Mouse (Mus musculus): ENCODE measurements around the gene S100a4. TPM values are rescaled to one million over a fixed set of nuclear protein-coding genes. Genes with fewer than 3 reads are reported as not detected.

S100a4 gene
- polyA plus RNA-seq, 1 experiment: 15.5 TPM

DNA sequence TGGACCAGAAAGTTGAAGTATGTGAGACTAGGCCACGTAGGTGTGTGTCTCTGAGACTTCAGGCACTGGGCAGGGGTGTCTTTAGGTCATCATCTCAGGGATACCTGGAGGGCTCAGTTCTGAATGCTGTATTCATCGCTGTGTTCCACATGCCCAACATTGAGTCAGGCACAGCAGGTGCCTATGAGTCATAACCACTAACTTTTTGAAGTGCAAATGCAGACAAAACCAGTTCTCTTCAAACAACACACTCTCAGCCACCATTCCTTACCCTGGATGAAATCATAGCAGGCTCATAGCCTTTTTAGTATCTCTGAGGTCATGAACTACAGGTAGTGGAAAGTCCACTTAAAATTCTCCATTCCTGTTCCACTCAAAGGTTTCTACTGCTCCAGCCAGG lies 25.7 kb downstream of the S100a4 start:
- Histone ChIP-seq H3K9me3 (replicated peaks; ENCODE audit: control insufficient read depth, insufficient read depth, low read length, poor library complexity, severe bottlenecking) (no peaks in the 10 kb centered on the region), H3K4me3 (ENCODE audit: low read depth, low read length) (no peak overlapping the region)

DNA sequence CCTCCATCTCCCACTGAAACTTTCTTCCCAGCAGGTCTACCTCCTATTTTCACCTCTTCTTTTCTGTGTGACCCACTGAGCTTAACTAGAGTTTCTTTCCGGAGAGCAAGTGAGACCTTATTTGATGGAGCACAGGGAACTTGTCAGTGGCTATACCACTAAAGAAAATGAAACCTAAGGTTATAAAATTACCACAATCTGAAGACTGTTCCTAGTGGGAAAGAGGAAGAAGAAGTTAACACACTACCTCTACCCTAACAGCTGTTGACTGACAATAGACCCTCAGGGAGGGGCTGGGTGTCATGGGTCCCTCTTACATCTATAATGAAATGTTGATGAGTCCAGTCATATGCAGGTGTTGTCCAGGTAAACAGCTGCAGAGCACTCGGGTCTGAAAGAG lies 28.4 kb downstream of the S100a4 start:
- Histone ChIP-seq H3K27me3 (ENCODE audit: control insufficient read depth, insufficient read depth, low read length, poor library complexity, severe bottlenecking) (0 out of 2 replicates have a peak, but pooled peaks cover 1% of the 10 kb centered on the region), H3K4me3 (ENCODE audit: low read depth, low read length) (no peak overlapping the region), H3K9ac (ENCODE audit: low read depth, poor library complexity, severe bottlenecking) (no peak overlapping the region), H3K36me3 (ENCODE audit: control insufficient read depth, insufficient read depth, low read length, poor library complexity, severe bottlenecking) (no peaks in the 10 kb centered on the region), H3K9me3 (replicated peaks; ENCODE audit: control insufficient read depth, insufficient read depth, low read length, poor library complexity, severe bottlenecking) (no peaks in the 10 kb centered on the region), H3K27ac (ENCODE audit: insufficient read depth, low read length) (no peak overlapping the region), H3K4me1 (ENCODE audit: control insufficient read depth, insufficient read depth, low read length) (no peaks in the 10 kb centered on the region)
- TF ChIP-seq EP300 (IDR thresholded peaks at IDR 0.05; ENCODE audit: insufficient read depth, low read depth, low read length) (no peak), POLR2A (IDR thresholded peaks at IDR 0.05; ENCODE audit: insufficient read depth, low read length) (no peak), CTCF (IDR thresholded peaks at IDR 0.05; ENCODE audit: low read depth, low read length) (no peak)

More for the DNA sequence above, 25.7 kb downstream of the S100a4 start:
- Histone ChIP-seq H3K27me3 (ENCODE audit: control insufficient read depth, insufficient read depth, low read length, poor library complexity, severe bottlenecking) (0 out of 2 replicates have a peak, but pooled peaks cover 1% of the 10 kb centered on the region), H3K27ac (ENCODE audit: insufficient read depth, low read length) (no peak overlapping the region), H3K9ac (ENCODE audit: low read depth, poor library complexity, severe bottlenecking) (no peak overlapping the region), H3K36me3 (ENCODE audit: control insufficient read depth, insufficient read depth, low read length, poor library complexity, severe bottlenecking) (no peaks in the 10 kb centered on the region), H3K4me1 (ENCODE audit: control insufficient read depth, insufficient read depth, low read length) (no peaks in the 10 kb centered on the region)
- TF ChIP-seq CTCF (IDR thresholded peaks at IDR 0.05; ENCODE audit: low read depth, low read length) (no peak), EP300 (IDR thresholded peaks at IDR 0.05; ENCODE audit: insufficient read depth, low read depth, low read length) (no peak), POLR2A (IDR thresholded peaks at IDR 0.05; ENCODE audit: insufficient read depth, low read length) (no peak)

GRCm38 (mm10) chr3:90638511-90639275 lies 35.1 kb downstream of the S100a4 start:
- TF ChIP-seq POLR2A (IDR thresholded peaks at IDR 0.05; ENCODE audit: insufficient read depth, low read length): no peak
- no peak for TF ChIP-seq EP300 (IDR thresholded peaks at IDR 0.05; ENCODE audit: insufficient read depth, low read depth, low read length)
- no peak for TF ChIP-seq CTCF (IDR thresholded peaks at IDR 0.05; ENCODE audit: low read depth, low read length)
- no peaks in the 10 kb centered on the region for H3K9me3 ChIP-seq (replicated peaks; ENCODE audit: control insufficient read depth, insufficient read depth, low read length, poor library complexity, severe bottlenecking)
- H3K4me1 ChIP-seq (ENCODE audit: control insufficient read depth, insufficient read depth, low read length): no peaks in the 10 kb centered on the region

GRCm38 (mm10) chr3:90639511-90640154 lies 36.1 kb downstream of the S100a4 start:
- H3K36me3 ChIP-seq (ENCODE audit: control insufficient read depth, insufficient read depth, low read length, poor library complexity, severe bottlenecking): no peaks in the 10 kb centered on the region
- no peaks in the 10 kb centered on the region for H3K27me3 ChIP-seq (ENCODE audit: control insufficient read depth, insufficient read depth, low read length, poor library complexity, severe bottlenecking)
- no peaks in the 10 kb centered on the region for H3K9me3 ChIP-seq (replicated peaks; ENCODE audit: control insufficient read depth, insufficient read depth, low read length, poor library complexity, severe bottlenecking)
- no peak overlapping the region for H3K9ac ChIP-seq (ENCODE audit: low read depth, poor library complexity, severe bottlenecking)
- TF ChIP-seq EP300 (IDR thresholded peaks at IDR 0.05; ENCODE audit: insufficient read depth, low read depth, low read length) (no peak), POLR2A (IDR thresholded peaks at IDR 0.05; ENCODE audit: insufficient read depth, low read length) (no peak), CTCF (IDR thresholded peaks at IDR 0.05; ENCODE audit: low read depth, low read length) (peak; percentile 68)
- H3K4me3 ChIP-seq (ENCODE audit: low read depth, low read length): no peak overlapping the region
- H3K27ac ChIP-seq (ENCODE audit: insufficient read depth, low read length): no peak overlapping the region
- H3K4me1 ChIP-seq (ENCODE audit: control insufficient read depth, insufficient read depth, low read length): no peaks in the 10 kb centered on the region

More at GRCm38 (mm10) chr3:90638511-90639275, 35.1 kb downstream of the S100a4 start:
- no peak overlapping the region for H3K27ac ChIP-seq (ENCODE audit: insufficient read depth, low read length)
- H3K36me3 ChIP-seq (ENCODE audit: control insufficient read depth, insufficient read depth, low read length, poor library complexity, severe bottlenecking): no peaks in the 10 kb centered on the region
- no peak overlapping the region for H3K9ac ChIP-seq (ENCODE audit: low read depth, poor library complexity, severe bottlenecking)
- H3K27me3 ChIP-seq (ENCODE audit: control insufficient read depth, insufficient read depth, low read length, poor library complexity, severe bottlenecking): no peaks in the 10 kb centered on the region
- H3K4me3 ChIP-seq (ENCODE audit: low read depth, low read length): no peak overlapping the region

DNA sequence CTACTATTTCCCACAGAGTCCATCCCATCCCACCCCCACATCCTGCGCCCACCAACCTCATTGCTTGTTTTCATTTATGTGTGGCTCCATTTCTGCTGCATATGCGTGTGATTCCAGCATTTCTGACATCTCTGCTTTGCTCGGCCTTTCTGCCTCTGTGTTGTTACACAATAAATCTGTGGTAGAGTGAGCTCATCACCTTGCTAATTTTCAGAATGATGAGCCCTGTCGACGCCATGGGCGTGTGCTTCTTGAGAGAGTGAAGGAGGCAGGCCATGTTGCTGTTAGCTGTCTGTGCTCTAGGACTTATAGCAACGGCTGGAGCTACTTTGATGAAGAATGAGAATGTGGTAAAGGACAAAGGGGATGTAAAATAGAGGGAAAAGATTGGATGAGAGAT lies 37.4 kb downstream of the S100a4 start:
- TF ChIP-seq CTCF (IDR thresholded peaks at IDR 0.05; ENCODE audit: low read depth, low read length) (no peak), EP300 (IDR thresholded peaks at IDR 0.05; ENCODE audit: insufficient read depth, low read depth, low read length) (no peak), POLR2A (IDR thresholded peaks at IDR 0.05; ENCODE audit: insufficient read depth, low read length) (no peak)
- H3K9me3 ChIP-seq (replicated peaks; ENCODE audit: control insufficient read depth, insufficient read depth, low read length, poor library complexity, severe bottlenecking): no peaks in the 10 kb centered on the region
- no peaks in the 10 kb centered on the region for H3K27me3 ChIP-seq (ENCODE audit: control insufficient read depth, insufficient read depth, low read length, poor library complexity, severe bottlenecking)
- H3K4me3 ChIP-seq (ENCODE audit: low read depth, low read length): no peak overlapping the region
- H3K9ac ChIP-seq (ENCODE audit: low read depth, poor library complexity, severe bottlenecking): no peak overlapping the region
- H3K4me1 ChIP-seq (ENCODE audit: control insufficient read depth, insufficient read depth, low read length): no peaks in the 10 kb centered on the region
- no peak overlapping the region for H3K27ac ChIP-seq (ENCODE audit: insufficient read depth, low read length)
- H3K36me3 ChIP-seq (ENCODE audit: control insufficient read depth, insufficient read depth, low read length, poor library complexity, severe bottlenecking): no peaks in the 10 kb centered on the region

DNA sequence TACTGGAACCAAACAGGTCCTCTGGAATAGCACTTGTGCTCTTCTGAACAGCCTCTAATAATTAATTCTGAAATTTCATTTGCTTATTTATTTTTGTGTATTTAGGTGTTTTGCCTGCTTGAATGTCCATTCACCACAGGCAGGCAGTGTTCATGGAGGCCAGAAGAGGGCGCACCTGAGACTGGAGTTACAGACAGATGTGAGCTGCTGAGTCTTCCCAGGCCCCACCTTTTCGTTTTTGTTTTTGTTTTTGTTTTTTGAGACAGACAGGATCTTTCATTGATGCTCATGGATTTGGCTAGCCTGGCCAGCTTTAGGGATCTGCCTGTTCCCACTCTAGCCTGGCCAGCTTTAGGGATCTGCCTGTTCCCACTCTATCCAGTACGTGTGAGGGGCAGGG lies 40.6 kb downstream of the S100a4 start:
- Histone ChIP-seq H3K9me3 (replicated peaks; ENCODE audit: control insufficient read depth, insufficient read depth, low read length, poor library complexity, severe bottlenecking) (no peaks in the 10 kb centered on the region), H3K27ac (ENCODE audit: insufficient read depth, low read length) (no peak overlapping the region), H3K4me1 (ENCODE audit: control insufficient read depth, insufficient read depth, low read length) (no peaks in the 10 kb centered on the region), H3K4me3 (ENCODE audit: low read depth, low read length) (no peak overlapping the region), H3K36me3 (ENCODE audit: control insufficient read depth, insufficient read depth, low read length, poor library complexity, severe bottlenecking) (no peaks in the 10 kb centered on the region), H3K9ac (ENCODE audit: low read depth, poor library complexity, severe bottlenecking) (no peak overlapping the region), H3K27me3 (ENCODE audit: control insufficient read depth, insufficient read depth, low read length, poor library complexity, severe bottlenecking) (no peaks in the 10 kb centered on the region)
- TF ChIP-seq EP300 (IDR thresholded peaks at IDR 0.05; ENCODE audit: insufficient read depth, low read depth, low read length) (no peak), CTCF (IDR thresholded peaks at IDR 0.05; ENCODE audit: low read depth, low read length) (peak; percentile 73)
